Mouse (Mus musculus): ENCODE data around the gene Cachd1.

Cachd1 gene

GRCm38 (mm10) chr4:100865962-100866703, 89.7 kb downstream of the Cachd1 start:
- DNase-seq (ENCODE audit: low spot score), result no peak

- no peak for DNase-seq (ENCODE audit: low spot score)
Observed at GRCm38 (mm10) chr4:100877351-100877750, 100.9 kb downstream of the Cachd1 start.

- no peak for DNase-seq (ENCODE audit: low spot score)
Observed at GRCm38 (mm10) chr4:100879414-100879813, 102.9 kb downstream of the Cachd1 start.

- DNase-seq (ENCODE audit: low spot score), result no peak
Observed at GRCm38 (mm10) chr4:100880075-100880474, 103.6 kb downstream of the Cachd1 start.

- no peak for DNase-seq (ENCODE audit: low spot score)
Observed at GRCm38 (mm10) chr4:100885793-100886742, 109.6 kb downstream of the Cachd1 start.

GRCm38 (mm10) chr4:100886743-100887416, 110.4 kb downstream of the Cachd1 start:
- DNase-seq (ENCODE audit: low spot score), result no peak

GRCm38 (mm10) chr4:100890106-100890970, 113.9 kb downstream of the Cachd1 start:
- DNase-seq (ENCODE audit: low spot score), result no peak

GRCm38 (mm10) chr4:100893739-100894138, 117.3 kb downstream of the Cachd1 start:
- DNase-seq (ENCODE audit: low spot score), result no peak

GRCm38 (mm10) chr4:100894142-100894541, 117.7 kb downstream of the Cachd1 start:
- DNase-seq (ENCODE audit: low spot score), result no peak

GRCm38 (mm10) chr4:100896260-100897010, 120.0 kb downstream of the Cachd1 start:
- DNase-seq (ENCODE audit: low spot score), result no peak

- no peak for DNase-seq (ENCODE audit: low spot score)
Observed at GRCm38 (mm10) chr4:100897943-100898342, 121.5 kb downstream of the Cachd1 start.

- DNase-seq (ENCODE audit: low spot score), result no peak
Observed at GRCm38 (mm10) chr4:100909694-100910340, 133.3 kb downstream of the Cachd1 start.

- no peak for DNase-seq (ENCODE audit: low spot score)
Observed at GRCm38 (mm10) chr4:100910605-100911330, 134.3 kb downstream of the Cachd1 start.

- no peak for DNase-seq (ENCODE audit: low spot score)
Observed at GRCm38 (mm10) chr4:100911658-100912057, 135.2 kb downstream of the Cachd1 start.

GRCm38 (mm10) chr4:100913666-100914065, 137.2 kb downstream of the Cachd1 start:
- no peak for DNase-seq (ENCODE audit: low spot score)

GRCm38 (mm10) chr4:100914532-100914931, 138.1 kb downstream of the Cachd1 start:
- DNase-seq (ENCODE audit: low spot score), result no peak

GRCm38 (mm10) chr4:100915093-100915492, 138.6 kb downstream of the Cachd1 start:
- DNase-seq (ENCODE audit: low spot score), result no peak

- DNase-seq (ENCODE audit: low spot score), result no peak
Observed at GRCm38 (mm10) chr4:100917511-100917910, 141.0 kb downstream of the Cachd1 start.

- DNase-seq (ENCODE audit: low spot score), result no peak
Observed at GRCm38 (mm10) chr4:100920413-100920812, 143.9 kb downstream of the Cachd1 start.
